Mouse (Mus musculus) forebrain, embryonic 15.5 days (tissue): ENCODE measurements at regions not wholly inside any gene's neighbourhood (a gene's known extent, or its start where the extent isn't known, plus 50 kb on each side); places are given as distances from the start of the nearest gene placed in this dataset.

Experiments used
- ATAC-seq: fragments of 200-750 bp; cut with Nextera tagmentation; replicated peaks from 2 replicates; pipeline ENCODE4 v1.8.0; 2017; ENCODE audit warnings: mild to moderate bottlenecking, moderate TSS enrichment, moderate library complexity
- H3K27ac ChIP-seq: fragments of 300-500 bp; sonication (generic); replicated peaks from 2 replicates; pipeline ENCODE4 v1.5.1; 2015; ENCODE audit warnings: mild to moderate bottlenecking, inconsistent platforms
- H3K27me3 ChIP-seq: fragments of 300-500 bp; sonication (generic); 2 replicates; pipeline ENCODE4 v1.6.1; 2015; ENCODE audit warnings: inconsistent platforms
- H3K36me3 ChIP-seq: fragments of 300-500 bp; sonication (generic); 2 replicates; pipeline ENCODE4 v1.6.1; 2015; ENCODE audit warnings: mild to moderate bottlenecking, inconsistent platforms
- H3K4me1 ChIP-seq: fragments of 300-500 bp; sonication (generic); 2 replicates; pipeline ENCODE4 v1.6.1; 2015; ENCODE audit warnings: inconsistent platforms
- H3K4me2 ChIP-seq: fragments of 300-500 bp; sonication (generic); replicated peaks from 2 replicates; pipeline ENCODE4 v1.6.1; 2015; ENCODE audit warnings: mild to moderate bottlenecking, inconsistent platforms
- H3K4me3 ChIP-seq: fragments of 300-500 bp; sonication (generic); 2 replicates; pipeline ENCODE4 v1.5.1; 2015; ENCODE audit warnings: mild to moderate bottlenecking, inconsistent platforms
- H3K9ac ChIP-seq: fragments of 300-500 bp; sonication (generic); replicated peaks from 2 replicates; pipeline ENCODE4 v1.6.1; 2015; ENCODE audit warnings: mild to moderate bottlenecking, inconsistent platforms
- H3K9me3 ChIP-seq: fragments of 300-500 bp; sonication (generic); 2 replicates; pipeline ENCODE4 v1.6.1; 2016; ENCODE audit warnings: inconsistent platforms
- WGBS: fragments of 180-500 bp; shearing (Covaris S2); methylation state at CpG from one replicate; pipeline ENCODE4 v1.1.7; 2015; ENCODE audit warnings: mixed read lengths; 5-methylcytosine and 5-hydroxymethylcytosine counted together

GRCm38 (mm10) chr3:53988796-53989195 is 125.2 kb upstream of the Ufm1 start:
- H3K4me2 ChIP-seq: no peak overlapping the region
- 0 out of 2 replicates have a peak, but pooled peaks cover 9% of the 10 kb centered on the region for H3K4me1 ChIP-seq
- H3K27me3 ChIP-seq: no peaks in the 10 kb centered on the region
- no peaks in the 10 kb centered on the region for H3K9me3 ChIP-seq
- no peak overlapping the region for H3K9ac ChIP-seq
- H3K4me3 ChIP-seq: no peak overlapping the region
- WGBS: 75% methylated on average over 9 of the region's 9 CpGs
- H3K36me3 ChIP-seq: no peaks in the 10 kb centered on the region
- no peak for ATAC-seq
- H3K27ac ChIP-seq: no peak overlapping the region; the same call in 1 of the 2 replicates

- Histone ChIP-seq H3K4me1 (0 out of 2 replicates have a peak, but pooled peaks cover 9% of the 10 kb centered on the region), H3K36me3 (no peaks in the 10 kb centered on the region), H3K27ac (no peak overlapping the region; the same call in 1 of the 2 replicates), H3K9me3 (no peaks in the 10 kb centered on the region), H3K4me2 (no peak overlapping the region), H3K4me3 (no peak overlapping the region), H3K9ac (no peak overlapping the region), H3K27me3 (no peaks in the 10 kb centered on the region)
- WGBS: 78% methylated on average over 7 of the region's 7 CpGs
- ATAC-seq: no peak
These were observed 124.6 kb upstream of the Ufm1 start for GRCm38 (mm10) chr3:53988256-53988655.

- no peak for ATAC-seq
- WGBS: 84% methylated on average over 2 of the region's 2 CpGs
- H3K36me3 ChIP-seq: no peaks in the 10 kb centered on the region
These were observed 123.7 kb upstream of the Ufm1 start for GRCm38 (mm10) chr3:53987316-53987715.

GRCm38 (mm10) chr3:53984743-53985550 is 121.3 kb upstream of the Ufm1 start:
- 52% methylated on average over 6 of the region's 6 CpGs for WGBS
- Histone ChIP-seq H3K4me2 (no peak overlapping the region), H3K36me3 (no peaks in the 10 kb centered on the region), H3K4me1 (0 out of 2 replicates have a peak, but pooled peaks cover 9% of the 10 kb centered on the region), H3K27ac (no peak overlapping the region), H3K27me3 (no peaks in the 10 kb centered on the region), H3K9me3 (no peaks in the 10 kb centered on the region), H3K4me3 (no peak overlapping the region), H3K9ac (no peak overlapping the region)
- peak; percentile 92 for ATAC-seq

More at GRCm38 (mm10) chr3:53987316-53987715, 123.7 kb upstream of the Ufm1 start:
- no peak overlapping the region for H3K27ac ChIP-seq
- H3K4me3 ChIP-seq: no peak overlapping the region
- no peak overlapping the region for H3K9ac ChIP-seq
- no peaks in the 10 kb centered on the region for H3K27me3 ChIP-seq
- 0 out of 2 replicates have a peak, but pooled peaks cover 9% of the 10 kb centered on the region for H3K4me1 ChIP-seq
- H3K9me3 ChIP-seq: no peaks in the 10 kb centered on the region
- no peak overlapping the region for H3K4me2 ChIP-seq

DNA sequence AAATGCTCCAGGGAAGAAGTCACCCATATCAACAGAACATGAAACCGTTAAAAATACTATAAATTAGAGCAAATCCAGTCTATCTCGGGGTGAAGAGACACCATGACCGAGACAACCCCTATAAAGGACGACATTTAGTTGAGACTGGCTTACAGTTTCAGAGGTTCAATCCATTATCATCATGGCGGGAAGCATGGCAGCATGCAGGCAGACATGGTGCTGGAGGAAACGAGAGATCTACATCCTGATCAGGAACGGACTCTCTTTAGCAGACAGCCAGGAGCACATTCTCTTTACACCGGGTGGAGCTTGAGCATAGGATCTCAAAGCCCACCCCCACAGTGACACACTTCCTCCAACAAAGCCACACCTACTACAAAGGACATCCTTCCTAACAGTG is 118.7 kb upstream of the Ufm1 start:
- Histone ChIP-seq H3K4me2 (no peak overlapping the region), H3K4me3 (no peak overlapping the region), H3K27ac (no peak overlapping the region), H3K4me1 (0 out of 2 replicates have a peak, but pooled peaks cover 2% of the 10 kb centered on the region), H3K27me3 (no peaks in the 10 kb centered on the region), H3K9ac (no peak overlapping the region), H3K36me3 (no peaks in the 10 kb centered on the region), H3K9me3 (no peaks in the 10 kb centered on the region)
- no peak for ATAC-seq
- 97% methylated on average over 8 of the region's 8 CpGs for WGBS

DNA sequence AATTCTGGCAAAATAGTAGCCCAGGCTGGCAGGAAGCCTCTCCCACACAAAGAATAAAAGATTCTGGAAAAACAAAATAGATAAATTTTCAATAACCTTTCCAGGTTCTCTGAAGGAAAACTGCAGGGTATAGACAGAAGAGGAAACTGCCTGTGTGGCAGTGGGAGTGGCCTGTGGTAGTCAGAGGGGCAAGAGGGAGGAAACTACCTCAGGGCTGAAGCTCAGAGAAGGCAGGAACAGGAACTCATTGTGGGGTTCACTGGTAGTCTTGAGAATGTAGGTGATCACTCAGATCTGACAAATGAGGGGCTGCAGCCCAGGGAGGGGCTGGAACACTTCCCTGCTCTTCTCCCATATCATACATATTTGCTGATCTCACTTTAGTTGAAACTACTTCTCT is 118.0 kb upstream of the Ufm1 start:
- Histone ChIP-seq H3K27me3 (no peaks in the 10 kb centered on the region), H3K9me3 (no peaks in the 10 kb centered on the region), H3K4me3 (no peak overlapping the region), H3K36me3 (no peaks in the 10 kb centered on the region), H3K27ac (no peak overlapping the region), H3K4me1 (0 out of 2 replicates have a peak, but pooled peaks cover 2% of the 10 kb centered on the region), H3K4me2 (no peak overlapping the region), H3K9ac (no peak overlapping the region)
- no peak for ATAC-seq

GRCm38 (mm10) chr3:53977379-53978080 is 113.9 kb upstream of the Ufm1 start:
- no peak overlapping the region for H3K4me2 ChIP-seq
- 91% methylated on average over 5 of the region's 5 CpGs for WGBS
- no peaks in the 10 kb centered on the region for H3K36me3 ChIP-seq
- H3K27ac ChIP-seq: no peak overlapping the region
- no peaks in the 10 kb centered on the region for H3K27me3 ChIP-seq
- no peaks in the 10 kb centered on the region for H3K9me3 ChIP-seq
- H3K9ac ChIP-seq: no peak overlapping the region
- no peak overlapping the region for H3K4me3 ChIP-seq
- H3K4me1 ChIP-seq: peaks cover 8% of the 10 kb centered on the region
- ATAC-seq: no peak

DNA sequence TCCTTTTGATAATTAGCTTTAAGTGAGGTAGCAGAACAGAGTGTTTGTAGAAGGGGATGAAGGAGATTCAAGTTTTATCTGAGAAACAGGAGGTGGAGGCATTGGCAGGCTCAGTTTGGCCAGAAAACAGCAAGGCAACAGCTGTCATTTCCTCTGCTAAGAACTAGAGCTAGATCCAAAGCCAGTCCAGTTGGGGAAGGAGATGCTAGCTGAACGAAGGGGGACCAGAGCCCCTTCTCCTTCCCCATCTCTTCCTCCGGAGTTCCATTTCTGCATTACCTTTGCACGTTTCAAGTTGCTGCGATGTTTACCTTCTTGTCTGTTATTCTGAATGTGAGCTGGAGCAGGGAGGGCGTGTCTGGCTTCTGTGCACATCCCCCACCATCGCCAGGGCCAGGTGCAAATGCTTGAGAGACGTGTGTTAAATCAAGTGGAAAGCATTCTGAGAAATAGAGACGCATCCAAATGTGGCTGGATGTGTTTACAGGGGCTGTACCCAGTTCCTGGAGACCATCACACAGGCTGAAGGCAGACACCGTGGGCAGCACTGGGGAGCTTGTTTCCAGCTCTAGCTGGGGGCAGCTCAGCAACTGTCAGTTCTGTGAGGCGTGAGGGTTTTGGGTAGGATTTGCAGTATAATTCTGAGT is 111.4 kb upstream of the Ufm1 start:
- ATAC-seq: peak; percentile 61
- H3K4me2 ChIP-seq: no peak overlapping the region; the same call in 1 of the 2 replicates
- peaks cover 8% of the 10 kb centered on the region for H3K4me1 ChIP-seq
- no peaks in the 10 kb centered on the region for H3K36me3 ChIP-seq
- 30% methylated on average over 10 of the region's 10 CpGs for WGBS
- no peak overlapping the region for H3K9ac ChIP-seq
- H3K4me3 ChIP-seq: no peak overlapping the region
- no peaks in the 10 kb centered on the region for H3K27me3 ChIP-seq
- H3K9me3 ChIP-seq: no peaks in the 10 kb centered on the region
- peak overlapping the region; percentile 38; the same call in 1 of the 2 replicates for H3K27ac ChIP-seq

- 38% methylated on average over 5 of the region's 5 CpGs for WGBS
- Histone ChIP-seq H3K4me1 (peaks cover 3% of the 10 kb centered on the region; the same call in 1 of the 2 replicates), H3K4me3 (no peak overlapping the region), H3K4me2 (no peak overlapping the region), H3K9ac (no peak overlapping the region), H3K9me3 (no peaks in the 10 kb centered on the region), H3K27ac (no peak overlapping the region), H3K36me3 (no peaks in the 10 kb centered on the region), H3K27me3 (no peaks in the 10 kb centered on the region)
- peak; percentile 43; the same call in 1 of the 2 replicates for ATAC-seq
These were observed 105.5 kb upstream of the Ufm1 start for GRCm38 (mm10) chr3:53969000-53969641.

GRCm38 (mm10) chr3:53965142-53965541 is 101.5 kb upstream of the Ufm1 start:
- no peak for ATAC-seq

GRCm38 (mm10) chr3:53953801-53954200 is 90.2 kb upstream of the Ufm1 start:
- Histone ChIP-seq H3K27me3 (no peaks in the 10 kb centered on the region), H3K9ac (no peak overlapping the region), H3K4me2 (no peak overlapping the region), H3K9me3 (no peaks in the 10 kb centered on the region), H3K4me3 (no peak overlapping the region), H3K4me1 (no peaks in the 10 kb centered on the region), H3K27ac (no peak overlapping the region), H3K36me3 (no peaks in the 10 kb centered on the region)
- ATAC-seq: no peak
- WGBS: 94% methylated on average over 2 of the region's 2 CpGs

More at GRCm38 (mm10) chr3:53965142-53965541, 101.5 kb upstream of the Ufm1 start:
- no peaks in the 10 kb centered on the region for H3K9me3 ChIP-seq
- no peaks in the 10 kb centered on the region for H3K36me3 ChIP-seq
- peaks cover 3% of the 10 kb centered on the region; the same call in 1 of the 2 replicates for H3K4me1 ChIP-seq
- H3K4me2 ChIP-seq: no peak overlapping the region
- no peak overlapping the region for H3K4me3 ChIP-seq
- no peak overlapping the region for H3K9ac ChIP-seq
- 69% methylated on average over 5 of the region's 5 CpGs for WGBS
- H3K27ac ChIP-seq: no peak overlapping the region
- no peaks in the 10 kb centered on the region for H3K27me3 ChIP-seq
